Mouse (Mus musculus) c-Kit-negative CD71-positive TER-119-positive erythroid progenitor cells, embryonic 14.5 days (primary cell): ENCODE results near the gene Nanog.
"Not testable (repeated sequence)": the region's sequence is repeated elsewhere in the genome, so short reads cannot be mapped to it uniquely, and the experiment has no call there.

Source experiments
- DNase-seq: peaks from one replicate; pipeline ENCODE4 v3.0.0-alpha.2; 2013; ENCODE audit warnings: low read depth, low spot score

The Nanog gene

GRCm38 (mm10) chr6:122702480-122703124, 4.7 kb upstream of the Nanog start:
- DNase-seq, result no peak

GRCm38 (mm10) chr6:122703251-122703650, 4.0 kb upstream of the Nanog start:
- DNase-seq, result no peak

- no peak for DNase-seq
These were observed 3.6 kb upstream of the Nanog start for GRCm38 (mm10) chr6:122703706-122704105.

GRCm38 (mm10) chr6:122706337-122706840, 900 bp upstream of the Nanog start:
- DNase-seq, result no peak

GRCm38 (mm10) chr6:122708826-122709225, 1.5 kb downstream of the Nanog start:
- no peak for DNase-seq

GRCm38 (mm10) chr6:122711455-122711854, 4.2 kb downstream of the Nanog start:
- no peak for DNase-seq

- not testable (repeated sequence) for DNase-seq
These were observed 5.8 kb downstream of the Nanog start for GRCm38 (mm10) chr6:122713116-122713515.

- DNase-seq, result no peak
These were observed 7.5 kb downstream of the Nanog start for GRCm38 (mm10) chr6:122714707-122715365.

GRCm38 (mm10) chr6:122715886-122716285, 8.6 kb downstream of the Nanog start:
- no peak for DNase-seq

GRCm38 (mm10) chr6:122718224-122718623, 10.9 kb downstream of the Nanog start:
- DNase-seq, result not testable (repeated sequence)

GRCm38 (mm10) chr6:122719942-122720341, 12.7 kb downstream of the Nanog start:
- peak; percentile 11 for DNase-seq

GRCm38 (mm10) chr6:122739952-122740351, 32.7 kb downstream of the Nanog start:
- DNase-seq, result peak; percentile 54

GRCm38 (mm10) chr6:122741460-122742227, 34.4 kb downstream of the Nanog start:
- no peak for DNase-seq

GRCm38 (mm10) chr6:122742228-122742899, 35.1 kb downstream of the Nanog start:
- no peak for DNase-seq

GRCm38 (mm10) chr6:122743353-122743752, 36.1 kb downstream of the Nanog start:
- no peak for DNase-seq

GRCm38 (mm10) chr6:122744505-122745249, 37.4 kb downstream of the Nanog start:
- no peak for DNase-seq

- DNase-seq, result no peak
These were observed 43.3 kb downstream of the Nanog start for GRCm38 (mm10) chr6:122750579-122750978.

GRCm38 (mm10) chr6:122755913-122756312, 48.6 kb downstream of the Nanog start:
- DNase-seq, result no peak

GRCm38 (mm10) chr6:122758732-122759131, 51.4 kb downstream of the Nanog start:
- no peak for DNase-seq

- no peak for DNase-seq
These were observed 53.8 kb downstream of the Nanog start for GRCm38 (mm10) chr6:122761011-122761599.

- DNase-seq, result no peak
These were observed 54.6 kb downstream of the Nanog start for GRCm38 (mm10) chr6:122761901-122762300.
